Comparison of ENCODE assay signal across 12 mouse cellular contexts in genomic region chr7:50210678-50211251, GRCm38 (mm10).
DNase-seq lines count a peak whose midpoint lies in the region; ATAC-seq and TF ChIP-seq lines count a peak whose summit lies in the region.
"Had no signal": no experiment of that assay in that cellular context is flagged by ENCODE, and none has a peak within 500 bp of the region (broad histone marks: within the 10 kb centered on the region; RNA-seq: fewer than 3 reads in every experiment).

No protein-coding gene starts in this region.

- H3K36me3 ChIP-seq in hindbrain, embryonic 11.5 days (ENCODE audit: control insufficient read depth, insufficient read depth, low read length) = no peaks in the 10 kb centered on the region
- H3K36me3 ChIP-seq in hindbrain, embryonic 10.5 days = no peaks in the 10 kb centered on the region
- no peaks in the 10 kb centered on the region for H3K36me3 ChIP-seq in neural tube, embryonic 13.5 days
- no peaks in the 10 kb centered on the region for H3K36me3 ChIP-seq in stomach, embryonic 16.5 days (ENCODE audit: control insufficient read depth, insufficient read depth, low read length)

- ATAC-seq in hindbrain, embryonic 11.5 days (ENCODE audit: low FRiP score) = peak; percentile 14; the same call in 1 of the 2 replicates
- peak; percentile 50; the same call in 1 of the 2 replicates for ATAC-seq in neural tube, embryonic 13.5 days (ENCODE audit: low read depth)
- ATAC-seq in stomach, embryonic 16.5 days (ENCODE audit: insufficient read depth, low FRiP score) = peak; percentile 69; the same call in 1 of the 2 replicates
- ATAC-seq: liver, postnatal 0 days had no signal

- H3K4me3 ChIP-seq in hindbrain, embryonic 11.5 days (ENCODE audit: low read depth, low read length) = no peak overlapping the region
- H3K4me3 ChIP-seq in hindbrain, embryonic 10.5 days = no peak overlapping the region
- no peak overlapping the region for H3K4me3 ChIP-seq in neural tube, embryonic 13.5 days
- H3K4me3 ChIP-seq in stomach, embryonic 16.5 days (replicated peaks; ENCODE audit: low read length) = no peak overlapping the region
- no peak overlapping the region for H3K4me3 ChIP-seq in left cerebral cortex, adult 2 months
- H3K4me3 ChIP-seq: heart, adult 2 months had no signal

- H3K9me3 ChIP-seq in hindbrain, embryonic 11.5 days (ENCODE audit: control insufficient read depth, low read length) = no peaks in the 10 kb centered on the region
- peaks cover 6% of the 10 kb centered on the region; the same call in 1 of the 2 replicates for H3K9me3 ChIP-seq in hindbrain, embryonic 10.5 days
- H3K9me3 ChIP-seq in neural tube, embryonic 13.5 days = peaks cover 7% of the 10 kb centered on the region; the same call in 1 of the 2 replicates
- peaks cover 6% of the 10 kb centered on the region; the same call in 1 of the 2 replicates for H3K9me3 ChIP-seq in stomach, embryonic 16.5 days (replicated peaks; ENCODE audit: control insufficient read depth, low read length)

- no peak for TF ChIP-seq CTCF in left cerebral cortex, adult 2 months (IDR thresholded peaks at IDR 0.05)

- H3K4me1 ChIP-seq in hindbrain, embryonic 11.5 days (replicated peaks; ENCODE audit: control insufficient read depth, insufficient read depth, low read length) = no peaks in the 10 kb centered on the region
- no peaks in the 10 kb centered on the region for H3K4me1 ChIP-seq in hindbrain, embryonic 10.5 days (replicated peaks)
- H3K4me1 ChIP-seq in neural tube, embryonic 13.5 days (replicated peaks) = peaks cover 14% of the 10 kb centered on the region
- no peaks in the 10 kb centered on the region for H3K4me1 ChIP-seq in stomach, embryonic 16.5 days (ENCODE audit: control insufficient read depth, insufficient read depth, low read length)

- H3K9ac ChIP-seq in hindbrain, embryonic 11.5 days (ENCODE audit: low read depth, low read length) = no peak overlapping the region
- no peak overlapping the region for H3K9ac ChIP-seq in neural tube, embryonic 13.5 days
- no peak overlapping the region for H3K9ac ChIP-seq in stomach, embryonic 16.5 days (ENCODE audit: low read length)
- H3K9ac ChIP-seq: liver, postnatal 0 days had no signal

- intact Hi-C loops in gastrocnemius, postnatal 14 days (cut with DNase I; ENCODE audit: low total_unique reads) = no loop called here
- intact Hi-C loops in left cerebral cortex, adult 2 months (cut with DNase I) = no loop called here

- no peak for DNase-seq in hindbrain, embryonic 11.5 days (ENCODE audit: low spot score)
- no peak for DNase-seq in hindbrain, embryonic 10.5 days (ENCODE audit: low spot score)
- no peak for DNase-seq in neural tube, embryonic 10.5 days (ENCODE audit: extremely low spot score, low spot score)
- DNase-seq in layer of hippocampus, adult 18-20 months (ENCODE audit: low spot score in 2 of 2) = peak; percentile 51 to 57
- DNase-seq in gastrocnemius, postnatal 14 days = no peak
- no peak for DNase-seq in left cerebral cortex, adult 2 months (ENCODE audit: extremely low spot score in 1 of 2, low spot score in 2 of 2)
- DNase-seq: adrenal gland, postnatal 25 days; cerebellum, postnatal 10 days; heart, adult 2 months; liver, postnatal 0 days had no signal

- H3K4me2 ChIP-seq in hindbrain, embryonic 11.5 days (replicated peaks; ENCODE audit: low read depth, low read length) = no peak overlapping the region
- H3K4me2 ChIP-seq in neural tube, embryonic 13.5 days = no peak overlapping the region
- H3K4me2 ChIP-seq in stomach, embryonic 16.5 days (ENCODE audit: low read depth, low read length) = no peak overlapping the region

- WGBS in hindbrain, embryonic 11.5 days = 43% methylated on average over 6 of the region's 6 CpGs
- 51% methylated on average over 6 of the region's 6 CpGs for WGBS in hindbrain, embryonic 10.5 days
- 28% methylated on average over 6 of the region's 6 CpGs for WGBS in neural tube, embryonic 13.5 days
- WGBS in stomach, embryonic 16.5 days = 22% methylated on average over 6 of the region's 6 CpGs

- H3K27ac ChIP-seq in hindbrain, embryonic 11.5 days (ENCODE audit: low read depth, low read length) = no peak overlapping the region
- H3K27ac ChIP-seq in hindbrain, embryonic 10.5 days = no peak overlapping the region
- H3K27ac ChIP-seq in neural tube, embryonic 13.5 days (replicated peaks) = 0 out of 2 replicates have a peak overlapping the region, but pooled peaks have one; percentile 38
- H3K27ac ChIP-seq in stomach, embryonic 16.5 days (ENCODE audit: low read length) = no peak overlapping the region
- no peak overlapping the region for H3K27ac ChIP-seq in left cerebral cortex, adult 2 months
- H3K27ac ChIP-seq: heart, adult 2 months had no signal

- no peaks in the 10 kb centered on the region for H3K27me3 ChIP-seq in hindbrain, embryonic 11.5 days (ENCODE audit: control insufficient read depth, insufficient read depth, low read length)
- H3K27me3 ChIP-seq in hindbrain, embryonic 10.5 days (ENCODE audit: insufficient read depth, poor library complexity, severe bottlenecking) = no peaks in the 10 kb centered on the region
- H3K27me3 ChIP-seq in neural tube, embryonic 13.5 days = 0 out of 2 replicates have a peak, but pooled peaks cover 5% of the 10 kb centered on the region
- no peaks in the 10 kb centered on the region for H3K27me3 ChIP-seq in stomach, embryonic 16.5 days (ENCODE audit: control insufficient read depth, insufficient read depth, low read length)

Comparison
In these comparisons a context has a peak if more than half of its experiments do, and no peak if none do; other contexts are left out.
1. ATAC-seq: peak in every context shown above with its lines; median percentile 69 in stomach, embryonic 16.5 days; 50 in neural tube, embryonic 13.5 days; 14 in hindbrain, embryonic 11.5 days.
2. DNase-seq: peak in layer of hippocampus, adult 18-20 months (2 of 2); none in hindbrain, embryonic 11.5 days (single experiment), hindbrain, embryonic 10.5 days (single experiment), neural tube, embryonic 10.5 days (single experiment), gastrocnemius, postnatal 14 days (single experiment) and left cerebral cortex, adult 2 months (0 of 2).